ENCODE assay signal across 9 mouse cellular contexts in genomic region chr4:143379931-143380715, GRCm38 (mm10). TPM values are rescaled to one million over a fixed set of nuclear protein-coding genes. Genes with fewer than 3 reads are reported as not detected.
DNase-seq lines count a peak whose midpoint lies in the region; ATAC-seq and TF ChIP-seq lines count a peak whose summit lies in the region.
"Had no signal": no experiment of that assay in that cellular context is flagged by ENCODE, and none has a peak within 500 bp of the region (broad histone marks: within the 10 kb centered on the region; RNA-seq: fewer than 3 reads in every experiment).

No protein-coding gene starts in this region.

- WGBS in limb, embryonic 11.5 days: 26% methylated on average over 15 of the region's 15 CpGs
- 32% methylated on average over 15 of the region's 15 CpGs for WGBS in limb, embryonic 10.5 days
- 12% methylated on average over 15 of the region's 15 CpGs for WGBS in hindbrain, postnatal 0 days
- WGBS in neural tube, embryonic 15.5 days: 9% methylated on average over 15 of the region's 15 CpGs

- no peaks in the 10 kb centered on the region for H3K4me1 ChIP-seq in limb, embryonic 11.5 days (ENCODE audit: control insufficient read depth, insufficient read depth, low read length)
- no peaks in the 10 kb centered on the region for H3K4me1 ChIP-seq in limb, embryonic 10.5 days
- no peaks in the 10 kb centered on the region for H3K4me1 ChIP-seq in hindbrain, postnatal 0 days (ENCODE audit: insufficient read depth, low read length)
- H3K4me1 ChIP-seq in neural tube, embryonic 15.5 days: peaks cover 17% of the 10 kb centered on the region

- H3K27ac ChIP-seq in limb, embryonic 11.5 days (replicated peaks; ENCODE audit: low read depth, low read length): no peak overlapping the region
- H3K27ac ChIP-seq in limb, embryonic 10.5 days: no peak overlapping the region
- H3K27ac ChIP-seq in hindbrain, postnatal 0 days: 0 out of 2 replicates have a peak overlapping the region, but pooled peaks have one; percentile 46
- peak overlapping the region; percentile 54 for H3K27ac ChIP-seq in neural tube, embryonic 15.5 days (replicated peaks)

- no peaks in the 10 kb centered on the region for H3K9me3 ChIP-seq in limb, embryonic 11.5 days (ENCODE audit: control insufficient read depth, low read length)
- no peaks in the 10 kb centered on the region for H3K9me3 ChIP-seq in limb, embryonic 10.5 days (replicated peaks)
- H3K9me3 ChIP-seq in hindbrain, postnatal 0 days (ENCODE audit: low read length): no peaks in the 10 kb centered on the region
- no peaks in the 10 kb centered on the region for H3K9me3 ChIP-seq in neural tube, embryonic 15.5 days (replicated peaks)

- no peak overlapping the region for H3K9ac ChIP-seq in limb, embryonic 11.5 days (ENCODE audit: low read length)
- no peak overlapping the region for H3K9ac ChIP-seq in hindbrain, postnatal 0 days (replicated peaks; ENCODE audit: low read length)
- no peak overlapping the region for H3K9ac ChIP-seq in neural tube, embryonic 15.5 days (replicated peaks)

- TF ChIP-seq CTCF in hindbrain, postnatal 0 days (IDR thresholded peaks at IDR 0.05; ENCODE audit: low read depth): 0 out of 2 replicates have a peak, but pooled peaks have one; percentile 1

- H3K4me2 ChIP-seq in limb, embryonic 11.5 days (ENCODE audit: low read depth, severe bottlenecking): no peak overlapping the region
- peak overlapping the region; percentile 27; the same call in 1 of the 2 replicates for H3K4me2 ChIP-seq in hindbrain, postnatal 0 days (ENCODE audit: low read depth, low read length)
- H3K4me2 ChIP-seq in neural tube, embryonic 15.5 days: peak overlapping the region; percentile 37

- no peak for ATAC-seq in limb, embryonic 11.5 days (ENCODE audit: insufficient number of reproducible peaks, low FRiP score, low TSS enrichment, low read depth)
- peak; percentile 71 for ATAC-seq in hindbrain, postnatal 0 days
- ATAC-seq in neural tube, embryonic 15.5 days (ENCODE audit: low FRiP score): peak; percentile 64

- no peaks in the 10 kb centered on the region for H3K36me3 ChIP-seq in limb, embryonic 11.5 days (ENCODE audit: control insufficient read depth, insufficient read depth, low read length)
- no peaks in the 10 kb centered on the region for H3K36me3 ChIP-seq in limb, embryonic 10.5 days
- no peaks in the 10 kb centered on the region for H3K36me3 ChIP-seq in hindbrain, postnatal 0 days (ENCODE audit: insufficient read depth, low read length)
- H3K36me3 ChIP-seq in neural tube, embryonic 15.5 days: no peaks in the 10 kb centered on the region

- H3K4me3 ChIP-seq in limb, embryonic 11.5 days (ENCODE audit: low read depth, low read length): no peak overlapping the region
- H3K4me3 ChIP-seq in limb, embryonic 10.5 days: no peak overlapping the region
- H3K4me3 ChIP-seq in hindbrain, postnatal 0 days (ENCODE audit: low read length): no peak overlapping the region
- H3K4me3 ChIP-seq in neural tube, embryonic 15.5 days (replicated peaks): no peak overlapping the region

- H3K27me3 ChIP-seq in limb, embryonic 11.5 days (ENCODE audit: control insufficient read depth, insufficient read depth, low read length): 0 out of 2 replicates have a peak, but pooled peaks cover 2% of the 10 kb centered on the region
- peaks cover 18% of the 10 kb centered on the region for H3K27me3 ChIP-seq in limb, embryonic 10.5 days (ENCODE audit: low read depth, poor library complexity, severe bottlenecking)
- H3K27me3 ChIP-seq in hindbrain, postnatal 0 days (ENCODE audit: insufficient read depth, low read length): no peaks in the 10 kb centered on the region
- no peaks in the 10 kb centered on the region for H3K27me3 ChIP-seq in neural tube, embryonic 15.5 days (replicated peaks)

- DNase-seq in cerebellum, postnatal 10 days: peak; percentile 48 to 60
- no peak for DNase-seq in cerebellum, adult 18-20 months
- DNase-seq in limb, embryonic 11.5 days (ENCODE audit: low spot score): peak; percentile 23
- no peak for DNase-seq in limb, embryonic 10.5 days (ENCODE audit: low spot score)
- DNase-seq in hindbrain, postnatal 0 days (ENCODE audit: low spot score): peak; percentile 51
- DNase-seq in natural killer cell, adult 2 months (ENCODE audit: low spot score in 2 of 2): no peak
- no peak for DNase-seq in right cerebral cortex, postnatal 36 days (ENCODE audit: low spot score in 2 of 2)

RNA-seq across cellular contexts. Expression of gene Pramel1, which starts 14.1 kb away (rescaled TPM):
- not detected in 2 replicates for polyA plus RNA-seq in limb, embryonic 11.5 days (2014; fragmentation: Nextera tagmentation; extraction: Ambion mirVana)
- polyA plus RNA-seq in limb, embryonic 10.5 days (2016; fragmentation: Nextera tagmentation; extraction: Ambion mirVana): not detected in 2 replicates
- not detected in 2 replicates for total RNA-seq in hindbrain, postnatal 0 days (2014; rRNA removed)
- polyA plus RNA-seq in hindbrain, postnatal 0 days (2015; fragmentation: Nextera tagmentation; extraction: Ambion mirVana): not detected in 2 replicates
- polyA plus RNA-seq in neural tube, embryonic 15.5 days (2015; fragmentation: Nextera tagmentation; extraction: Ambion mirVana): not detected in 2 replicates
- total RNA-seq: layer of hippocampus, adult 18-20 months had no signal

RNA-seq across cellular contexts. Expression of gene Lrrc38, which starts 30.6 kb away (rescaled TPM):
- 0.11 and 0.41 TPM in 2 replicates for polyA plus RNA-seq in limb, embryonic 11.5 days (2014; fragmentation: Nextera tagmentation; extraction: Ambion mirVana)
- 0.08 and 0.14 TPM in 2 replicates for polyA plus RNA-seq in limb, embryonic 10.5 days (2016; fragmentation: Nextera tagmentation; extraction: Ambion mirVana)
- 0.29 and 0.63 TPM in 2 replicates for total RNA-seq in hindbrain, postnatal 0 days (2014; rRNA removed)
- 0.84 and 0.97 TPM in 2 replicates for polyA plus RNA-seq in hindbrain, postnatal 0 days (2015; fragmentation: Nextera tagmentation; extraction: Ambion mirVana)
- 0.59 and 0.70 TPM in 2 replicates for polyA plus RNA-seq in neural tube, embryonic 15.5 days (2015; fragmentation: Nextera tagmentation; extraction: Ambion mirVana)

RNA-seq across cellular contexts. Expression of gene Pramef8, which starts 32.1 kb away (rescaled TPM):
- polyA plus RNA-seq in limb, embryonic 11.5 days (2014; fragmentation: Nextera tagmentation; extraction: Ambion mirVana): 16.8 and 19.7 TPM in 2 replicates
- polyA plus RNA-seq in limb, embryonic 10.5 days (2016; fragmentation: Nextera tagmentation; extraction: Ambion mirVana): 14.9 and 21.1 TPM in 2 replicates
- total RNA-seq in hindbrain, postnatal 0 days (2014; rRNA removed): 26.1 and 48.5 TPM in 2 replicates
- polyA plus RNA-seq in hindbrain, postnatal 0 days (2015; fragmentation: Nextera tagmentation; extraction: Ambion mirVana): 16.0 and 18.3 TPM in 2 replicates
- 17.7 and 20.7 TPM in 2 replicates for polyA plus RNA-seq in neural tube, embryonic 15.5 days (2015; fragmentation: Nextera tagmentation; extraction: Ambion mirVana)

Comparison
In these comparisons a context has a peak if more than half of its experiments do, and no peak if none do; other contexts are left out.
1. DNase-seq: peak in cerebellum, postnatal 10 days (2 of 2), limb, embryonic 11.5 days (single experiment) and hindbrain, postnatal 0 days (single experiment); none in cerebellum, adult 18-20 months (0 of 2), limb, embryonic 10.5 days (single experiment), natural killer cell, adult 2 months (0 of 2) and right cerebral cortex, postnatal 36 days (0 of 2).
2. H3K27ac ChIP-seq: peak in hindbrain, postnatal 0 days (single experiment) and neural tube, embryonic 15.5 days (single experiment); none in limb, embryonic 11.5 days (single experiment) and limb, embryonic 10.5 days (single experiment).